Mouse (Mus musculus): ENCODE measurements at regions not wholly inside any gene's neighbourhood (a gene's known extent, or its start where the extent isn't known, plus 50 kb on each side); places are given as distances from the start of the nearest gene placed in this dataset.

- DNase-seq (ENCODE audit: low spot score), result peak; percentile 19
These were observed 359.3 kb upstream of the Olfr161 start for GRCm38 (mm10) chr16:3231566-3231965.

GRCm38 (mm10) chr16:3232610-3233009, 358.2 kb upstream of the Olfr161 start:
- DNase-seq (ENCODE audit: low spot score), result no peak

GRCm38 (mm10) chr16:3234063-3234462, 356.8 kb upstream of the Olfr161 start:
- DNase-seq (ENCODE audit: low spot score), result peak; percentile 17

GRCm38 (mm10) chr16:3240982-3241719, 349.7 kb upstream of the Olfr161 start:
- DNase-seq (ENCODE audit: low spot score), result peak; percentile 17

DNA sequence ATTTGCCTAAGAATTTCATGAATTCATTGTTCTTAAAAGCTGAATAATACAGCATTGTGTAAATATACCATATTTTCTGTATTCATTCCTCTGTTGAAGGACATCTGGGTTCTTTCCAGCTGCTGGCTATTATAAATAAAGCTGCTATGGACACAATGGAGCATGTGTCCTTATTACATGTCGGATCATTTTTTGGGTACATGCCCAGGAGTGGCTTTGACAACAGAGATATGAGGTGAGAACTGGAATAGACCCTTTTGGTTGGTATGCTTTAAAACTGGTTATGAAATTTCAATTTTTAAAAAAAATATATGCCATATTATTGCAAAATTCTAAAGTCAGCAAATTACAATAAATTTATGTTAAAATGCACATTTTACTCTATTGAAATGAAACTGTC, 348.9 kb upstream of the Olfr161 start:
- no peak for DNase-seq (ENCODE audit: low spot score)

GRCm38 (mm10) chr16:3246422-3246821, 344.4 kb upstream of the Olfr161 start:
- no peak for DNase-seq (ENCODE audit: low spot score)

GRCm38 (mm10) chr16:3247006-3247754, 343.7 kb upstream of the Olfr161 start:
- DNase-seq (ENCODE audit: low spot score), result no peak

DNA sequence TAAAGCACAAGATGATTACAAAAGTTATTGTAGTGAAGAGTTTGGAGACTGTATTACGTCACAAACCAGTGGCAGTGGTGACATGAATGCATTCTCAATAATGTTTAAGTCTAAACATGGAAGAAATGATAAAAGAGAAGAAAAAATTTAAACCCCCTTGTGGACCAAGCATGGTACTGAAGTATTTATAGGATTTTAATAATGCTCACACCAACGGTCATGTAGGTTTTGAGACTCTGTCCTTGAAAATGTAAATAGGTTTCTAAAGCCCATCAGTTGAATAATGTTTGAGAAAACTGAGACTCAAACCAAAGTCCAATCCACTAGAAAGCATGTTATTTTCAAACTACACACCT, 343.1 kb upstream of the Olfr161 start:
- DNase-seq (ENCODE audit: low spot score), result no peak

DNA sequence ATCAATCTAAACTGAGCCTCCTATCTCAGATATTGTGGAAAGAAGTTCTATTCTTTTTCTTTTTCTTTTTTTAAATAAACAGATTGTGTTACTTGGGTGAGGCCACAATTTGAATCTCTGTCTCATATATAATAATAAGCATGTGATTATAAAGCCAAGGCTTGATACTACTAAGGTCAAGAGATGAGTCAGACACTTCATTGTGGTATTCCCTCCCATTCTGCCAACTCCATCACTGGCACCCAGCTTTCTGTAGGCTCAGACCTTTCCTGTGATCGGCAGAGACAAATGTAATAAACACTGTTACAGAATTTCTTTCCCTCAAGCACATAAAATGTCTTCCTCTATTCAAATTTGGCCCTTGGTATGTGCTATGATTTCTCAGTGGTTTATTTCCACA, 337.0 kb upstream of the Olfr161 start:
- DNase-seq (ENCODE audit: low spot score), result no peak

DNA sequence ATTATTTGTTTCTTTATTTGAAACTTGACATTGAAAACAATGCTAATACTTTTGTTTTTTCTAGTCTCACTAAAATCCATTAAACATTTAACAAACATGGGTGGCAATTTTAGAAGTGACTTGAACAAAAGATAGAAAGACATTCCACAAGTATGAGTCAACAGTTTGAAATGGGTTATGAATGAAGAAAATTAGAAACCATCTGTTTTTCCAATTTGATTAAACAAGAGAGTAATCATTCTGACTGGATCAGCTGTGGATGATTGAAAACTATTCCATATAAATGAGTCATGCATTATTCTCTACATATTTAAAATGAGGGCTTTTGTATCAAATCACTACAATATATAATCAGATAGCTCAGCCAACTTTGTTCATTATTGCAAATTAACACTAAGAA, 334.8 kb upstream of the Olfr161 start:
- DNase-seq (ENCODE audit: low spot score), result no peak

- DNase-seq (ENCODE audit: low spot score), result no peak
These were observed 325.5 kb upstream of the Olfr161 start for GRCm38 (mm10) chr16:3265351-3265750.

GRCm38 (mm10) chr16:3271819-3272490, 318.9 kb upstream of the Olfr161 start:
- DNase-seq (ENCODE audit: low spot score), result no peak

- no peak for DNase-seq (ENCODE audit: low spot score)
These were observed 317.4 kb upstream of the Olfr161 start for GRCm38 (mm10) chr16:3273427-3273826.

Measured in urinary bladder, adult 2 months (tissue).